Mouse (Mus musculus) E14TG2a.4 (cell line): ENCODE measurements at regions not wholly inside any gene's neighbourhood (a gene's known extent, or its start where the extent isn't known, plus 50 kb on each side); places are given as distances from the start of the nearest gene placed in this dataset.

Source experiments
- CTCF ChIP-seq: conservative IDR thresholded peaks from 2 replicates; pipeline ENCODE4 v1.5.1; 2014; ENCODE audit warnings: low read length
- POU5F1 ChIP-seq: IDR thresholded peaks from 2 replicates; pipeline ENCODE4 v1.6.1; 2014; ENCODE audit warnings: low read length, borderline replicate concordance

GRCm38 (mm10) chr12:73471966-73472365, 74.2 kb downstream of the Tmem30b start:
- no peak for TF ChIP-seq CTCF
- no peak for TF ChIP-seq POU5F1
